Mouse (Mus musculus): ENCODE measurements at regions not wholly inside any gene's neighbourhood (a gene's known extent, or its start where the extent isn't known, plus 50 kb on each side); places are given as distances from the start of the nearest gene placed in this dataset.

DNA sequence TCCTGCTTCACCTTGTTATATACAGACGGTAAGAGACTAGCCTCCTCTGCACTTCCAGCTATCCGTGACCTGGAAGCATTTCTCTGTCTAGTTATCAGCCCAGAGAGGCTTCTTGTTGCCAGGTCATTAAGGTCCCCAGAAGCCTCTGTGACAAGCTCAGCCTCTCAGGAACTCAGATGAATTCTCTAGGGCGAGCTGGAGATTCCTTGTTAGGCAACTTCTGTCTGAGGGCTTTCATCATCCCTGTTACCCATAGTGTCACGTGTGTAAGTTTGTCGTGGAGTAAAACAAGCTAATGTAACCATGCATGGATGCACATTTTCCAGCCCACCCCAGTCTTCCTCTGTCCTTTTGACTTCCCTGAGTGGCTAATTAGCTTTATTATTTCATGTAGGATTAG is 126.3 kb upstream of the Ednra start:
- DNase-seq (ENCODE audit: low spot score), result no peak

DNA sequence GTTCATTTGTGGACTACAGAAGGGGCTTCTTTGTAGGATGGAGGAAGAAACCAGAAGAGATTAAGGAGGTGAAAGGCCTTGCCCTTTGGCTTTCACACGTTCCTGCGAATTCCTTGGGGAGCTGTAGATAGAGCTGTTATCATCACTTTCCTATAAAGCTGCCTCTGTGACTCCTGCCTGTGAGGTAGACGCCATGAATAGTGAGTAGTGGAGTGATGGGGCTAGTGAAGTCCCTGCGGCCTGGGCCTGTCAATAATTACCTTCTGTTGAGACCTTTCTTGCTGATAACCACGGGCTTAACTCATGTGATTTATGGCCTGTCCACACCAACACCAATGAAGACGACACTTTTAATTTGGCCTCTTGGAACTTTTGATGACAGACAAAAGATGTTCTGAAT is 146.0 kb upstream of the Ednra start:
- DNase-seq (ENCODE audit: low spot score), result no peak

DNA sequence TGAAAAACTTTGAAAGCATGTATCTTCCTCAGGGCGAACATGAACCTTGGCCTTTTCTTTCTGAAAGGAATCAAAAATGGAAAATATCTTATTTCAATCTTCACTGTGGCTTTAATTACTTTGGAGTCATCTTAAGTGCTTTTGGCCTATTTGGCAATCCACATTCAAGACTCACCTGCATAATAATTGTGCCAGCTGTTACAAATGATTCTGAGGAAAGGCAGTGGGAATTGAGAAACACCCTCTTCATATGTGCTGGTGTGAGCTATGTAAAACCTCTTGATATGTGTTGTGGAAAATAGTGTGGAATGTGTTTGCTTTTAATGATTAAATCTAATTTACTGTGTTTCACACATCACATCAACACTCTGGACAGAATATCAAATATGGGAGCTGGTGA is 148.5 kb upstream of the Ednra start:
- DNase-seq (ENCODE audit: low spot score), result no peak

DNA sequence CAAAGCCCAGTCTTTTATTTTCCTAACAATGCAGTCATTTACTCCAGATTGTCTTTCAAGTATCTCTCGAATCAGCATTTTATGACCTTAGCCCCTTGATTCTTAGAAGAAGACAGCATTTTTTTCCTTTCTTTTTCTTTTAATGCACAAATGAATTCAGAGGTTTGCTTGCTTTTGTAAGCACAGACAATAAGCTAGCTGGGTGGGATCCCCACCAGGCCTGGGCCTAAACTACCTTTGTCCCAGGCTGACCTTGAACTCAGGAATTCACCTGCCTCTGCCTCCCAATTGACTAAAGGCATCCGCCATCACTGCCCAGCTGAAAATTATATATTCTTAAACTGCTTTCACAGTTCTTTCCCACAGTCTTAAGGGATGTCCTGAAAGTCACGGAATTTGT is 195.5 kb upstream of the Ednra start:
- DNase-seq (ENCODE audit: low spot score), result no peak

DNA sequence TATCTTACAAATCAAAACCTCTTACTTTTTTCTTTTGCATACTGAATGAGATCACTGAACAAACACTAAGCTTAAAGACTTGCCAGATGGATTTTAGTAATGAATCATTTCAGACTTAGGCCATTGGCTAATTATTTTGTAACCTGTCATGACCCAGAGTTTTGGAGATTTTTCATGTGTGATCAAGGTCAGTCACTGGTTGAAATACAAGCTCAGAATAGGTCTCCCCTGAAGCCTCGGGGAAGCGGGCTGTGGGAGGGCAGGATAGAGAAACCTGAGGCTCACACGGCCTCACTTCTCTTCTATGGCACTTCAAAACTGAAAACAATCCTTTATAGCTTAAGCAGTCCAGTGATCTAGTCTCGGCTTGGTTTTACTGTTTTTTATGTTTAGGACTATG is 197.6 kb upstream of the Ednra start:
- no peak for DNase-seq (ENCODE audit: low spot score)

DNA sequence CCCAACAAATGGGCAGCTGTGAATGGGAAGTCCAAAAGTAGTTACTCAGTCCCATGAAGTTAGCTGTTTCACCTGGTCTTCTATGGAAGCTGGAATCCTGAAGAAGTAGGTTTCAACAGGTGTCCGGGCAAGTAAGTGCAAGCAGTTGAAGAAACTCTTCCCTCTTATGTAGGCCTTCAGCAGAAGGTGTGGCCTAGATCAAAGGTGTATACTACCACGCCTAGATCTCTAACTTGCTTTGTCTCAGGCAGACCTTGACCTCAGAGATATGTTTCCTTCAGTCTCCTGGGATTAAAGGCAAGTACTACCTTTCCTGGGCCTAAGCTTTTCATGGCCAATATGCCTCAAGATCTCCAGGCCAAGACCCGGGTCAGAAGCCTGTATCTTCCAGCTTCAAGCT is 223.4 kb upstream of the Ednra start:
- DNase-seq (ENCODE audit: low spot score), result no peak

DNA sequence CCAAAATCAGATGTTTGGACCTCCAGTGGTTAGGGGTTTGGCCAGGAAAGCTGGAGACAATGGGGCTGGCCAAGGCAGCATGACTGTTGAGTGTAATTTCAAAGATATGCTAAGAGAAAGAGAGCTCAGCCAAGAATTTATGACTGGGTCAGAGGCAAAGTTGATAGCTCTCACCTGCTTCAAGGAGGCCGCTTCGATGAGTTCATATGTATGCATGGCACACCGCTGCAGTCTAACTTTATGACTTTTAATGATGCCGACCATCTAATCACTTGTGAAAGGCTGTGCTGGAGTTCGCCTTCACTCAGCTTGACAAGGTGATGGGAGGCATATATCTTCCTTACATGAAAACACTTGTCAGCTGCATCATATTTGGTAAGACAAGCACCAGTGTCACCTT is 225.4 kb upstream of the Ednra start:
- DNase-seq (ENCODE audit: low spot score), result no peak

DNA sequence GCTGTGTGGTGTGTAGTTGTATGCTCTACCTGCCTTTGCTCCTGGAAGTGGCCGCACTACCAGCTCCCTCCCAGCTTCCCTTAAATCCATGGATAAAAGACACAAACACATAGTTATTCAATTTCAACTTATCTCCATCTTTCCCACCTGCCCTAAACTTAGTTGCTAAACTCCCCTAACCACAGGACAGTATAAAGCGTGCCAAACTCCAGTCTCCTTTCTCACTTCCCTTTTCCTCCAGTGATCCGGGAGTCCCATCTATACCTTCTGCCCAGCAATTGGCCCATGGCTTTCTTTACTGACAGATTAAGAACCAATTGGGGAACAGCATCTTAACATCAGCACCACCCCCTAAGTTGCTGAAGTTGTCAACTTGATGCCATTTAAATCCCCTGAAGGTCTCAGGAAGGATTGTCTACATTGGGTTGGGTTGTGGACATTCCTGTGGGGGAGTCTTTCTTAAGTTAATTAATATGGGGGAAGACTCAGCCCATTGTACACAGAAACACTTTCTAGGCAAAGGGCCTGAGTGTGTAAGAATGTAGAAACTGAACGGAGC is 234.6 kb upstream of the Ednra start:
- no peak for DNase-seq (ENCODE audit: low spot score)

DNA sequence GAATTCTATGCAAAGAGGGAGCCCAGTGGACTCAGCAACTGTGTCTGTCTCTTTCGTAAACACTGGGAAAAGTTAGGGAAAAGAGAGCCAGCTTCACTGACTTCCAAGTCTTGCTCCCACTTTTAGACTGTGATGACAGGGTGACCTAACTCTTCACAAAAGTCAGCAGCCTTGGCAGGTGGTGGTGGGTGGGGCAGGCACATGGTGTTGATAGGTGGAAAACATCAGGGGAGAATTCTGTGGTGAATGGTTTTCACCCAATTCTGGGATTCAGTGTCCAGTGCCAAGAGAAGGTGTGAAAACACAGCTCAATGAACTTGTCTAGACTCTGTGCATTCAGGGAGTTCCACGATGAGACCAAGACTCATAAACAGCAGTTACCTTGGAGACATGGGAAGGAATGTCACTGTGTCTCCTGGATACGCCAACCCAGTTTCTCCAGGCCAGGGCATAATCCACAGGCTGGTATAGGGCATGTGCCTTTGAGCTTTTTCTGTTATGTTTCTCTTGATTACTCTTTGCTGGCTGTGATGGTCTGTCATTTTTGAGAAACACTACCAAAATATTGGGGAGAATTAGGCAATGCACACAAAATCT is 238.9 kb upstream of the Ednra start:
- DNase-seq (ENCODE audit: low spot score), result no peak

DNA sequence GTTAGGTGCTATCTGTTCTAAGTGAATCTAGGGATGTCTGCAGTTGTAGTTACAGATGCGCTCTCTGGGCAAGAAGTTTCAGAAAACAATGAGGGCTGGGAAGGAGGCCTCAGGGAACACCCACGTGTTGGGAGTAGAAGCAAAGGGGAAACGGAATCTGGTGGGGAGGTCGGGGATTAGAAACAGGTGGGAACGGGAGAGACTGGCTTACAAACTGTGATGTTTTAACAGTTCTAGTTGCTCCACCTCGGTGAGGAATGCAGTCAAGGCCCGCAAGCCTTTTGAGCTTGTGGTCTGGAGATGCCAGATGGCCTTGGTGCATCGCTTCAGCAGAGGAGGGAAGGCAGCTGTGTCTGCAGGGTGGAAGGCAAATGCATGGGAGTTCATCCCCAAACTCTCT is 242.7 kb upstream of the Ttc29 start:
- DNase-seq (ENCODE audit: low spot score), result peak; percentile 29

DNA sequence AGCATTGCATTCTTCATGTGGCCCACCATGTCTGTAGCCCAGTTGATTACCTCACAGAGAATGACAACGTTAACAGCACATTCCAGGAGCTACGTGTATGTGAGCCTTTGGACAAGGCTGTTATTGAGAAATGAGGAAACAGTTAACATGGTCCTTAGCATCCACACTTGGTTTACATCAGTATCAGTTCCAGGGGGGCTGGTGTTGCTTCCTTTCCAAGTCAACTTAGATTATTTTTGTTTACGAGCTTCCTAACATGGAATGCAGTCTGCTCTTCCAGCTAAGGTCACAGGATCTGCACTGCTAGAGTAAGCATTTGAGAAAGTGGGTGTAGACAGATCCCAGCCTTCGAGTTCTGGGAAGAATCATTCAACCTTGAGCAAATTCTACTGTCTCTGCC is 239.4 kb upstream of the Ttc29 start:
- DNase-seq (ENCODE audit: low spot score), result no peak

DNA sequence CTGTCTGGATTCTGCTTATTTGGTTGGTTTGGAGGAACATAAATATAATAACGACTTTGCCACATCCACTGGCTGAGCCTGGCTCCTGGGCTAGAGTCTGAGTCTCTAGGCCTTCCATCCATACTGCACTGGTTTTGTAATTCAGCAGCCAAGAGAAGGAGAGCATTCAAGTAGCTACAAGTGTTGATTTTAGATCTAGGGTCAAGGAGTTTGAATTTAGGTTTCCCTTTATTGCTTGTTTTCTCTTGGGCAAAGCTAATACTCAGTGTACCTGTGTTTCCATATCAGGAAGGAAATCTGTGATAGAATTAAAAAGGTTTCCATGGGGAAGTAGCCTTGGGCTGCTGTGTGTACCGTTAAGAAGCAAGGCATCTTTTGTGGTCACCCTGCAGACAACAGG is 234.0 kb upstream of the Ttc29 start:
- DNase-seq (ENCODE audit: low spot score), result no peak

DNA sequence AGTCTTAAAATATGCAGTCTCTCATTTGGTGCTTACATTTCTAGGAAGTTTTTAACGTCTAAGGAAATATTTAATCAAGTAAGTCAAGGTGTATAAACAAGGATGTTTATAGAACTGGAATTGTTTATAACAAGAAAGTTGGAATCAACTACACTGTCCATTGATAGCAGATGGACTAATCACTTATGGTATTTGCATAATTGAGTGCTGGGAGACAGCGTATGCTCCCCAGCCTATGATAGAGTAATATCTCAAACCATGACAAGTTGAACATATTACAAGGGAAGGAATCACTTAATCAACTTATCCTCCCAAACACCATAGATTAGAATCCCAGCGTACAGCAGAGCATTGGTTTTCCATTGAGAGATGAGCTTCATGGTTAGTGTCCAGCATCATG is 232.4 kb upstream of the Ttc29 start:
- no peak for DNase-seq (ENCODE audit: low spot score)

DNA sequence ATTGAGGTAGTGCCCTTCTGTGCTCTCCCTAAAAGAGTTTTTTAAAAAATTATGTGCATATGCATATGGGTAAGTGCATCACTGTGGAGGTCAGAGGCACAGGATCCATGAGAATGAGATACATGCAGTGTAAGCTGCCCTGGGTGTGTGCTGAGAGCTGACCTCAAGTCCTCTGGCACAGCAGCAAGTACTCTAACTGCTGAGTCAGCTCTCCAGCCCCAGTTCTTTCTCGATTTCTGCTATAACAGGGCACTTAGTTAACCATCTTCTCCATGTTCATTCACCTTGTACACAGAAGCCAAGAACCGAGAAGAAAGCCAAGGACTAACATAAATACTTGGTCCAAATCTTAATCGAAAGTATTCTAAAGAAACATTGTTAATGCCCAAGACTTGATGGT is 231.1 kb upstream of the Ttc29 start:
- no peak for DNase-seq (ENCODE audit: low spot score)

DNA sequence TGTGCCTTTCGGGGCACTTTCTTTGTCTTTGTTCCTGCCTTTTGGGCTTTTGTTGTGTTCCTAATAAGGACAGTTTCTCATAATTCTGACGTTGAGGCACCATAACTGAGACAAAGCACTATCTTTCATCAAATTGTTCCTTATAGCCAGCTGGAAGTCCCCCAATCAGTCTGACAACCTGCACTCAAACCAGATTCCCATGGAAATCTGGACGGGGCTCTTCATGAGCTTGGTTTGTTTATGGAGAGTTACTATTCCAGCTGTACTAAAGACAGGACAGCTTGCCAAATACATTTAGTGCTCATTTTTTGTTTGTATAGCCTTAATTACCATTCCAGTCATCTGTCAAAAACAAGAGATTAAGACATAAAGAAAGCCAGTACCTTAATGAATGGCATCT is 229.6 kb upstream of the Ttc29 start:
- DNase-seq (ENCODE audit: low spot score), result no peak

DNA sequence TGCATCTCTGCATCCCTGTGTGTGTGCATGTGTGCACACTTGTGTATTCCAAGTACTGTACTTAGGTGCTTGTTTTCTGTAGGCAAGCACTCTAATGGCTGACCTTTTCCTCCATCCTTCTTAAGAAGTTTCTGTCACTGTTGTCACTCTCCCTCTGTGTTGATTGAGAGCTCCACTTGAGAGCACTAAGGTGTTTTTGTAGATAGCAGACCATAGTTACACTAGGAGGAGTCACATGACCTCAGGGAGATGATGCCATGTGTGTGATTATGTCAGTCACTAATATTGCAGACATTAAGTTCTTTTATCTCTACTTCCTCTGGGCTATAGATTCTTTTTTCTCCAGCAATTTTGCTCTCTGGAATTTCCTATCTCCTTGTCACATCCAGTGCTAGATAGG is 225.9 kb upstream of the Ttc29 start:
- no peak for DNase-seq (ENCODE audit: low spot score)

DNA sequence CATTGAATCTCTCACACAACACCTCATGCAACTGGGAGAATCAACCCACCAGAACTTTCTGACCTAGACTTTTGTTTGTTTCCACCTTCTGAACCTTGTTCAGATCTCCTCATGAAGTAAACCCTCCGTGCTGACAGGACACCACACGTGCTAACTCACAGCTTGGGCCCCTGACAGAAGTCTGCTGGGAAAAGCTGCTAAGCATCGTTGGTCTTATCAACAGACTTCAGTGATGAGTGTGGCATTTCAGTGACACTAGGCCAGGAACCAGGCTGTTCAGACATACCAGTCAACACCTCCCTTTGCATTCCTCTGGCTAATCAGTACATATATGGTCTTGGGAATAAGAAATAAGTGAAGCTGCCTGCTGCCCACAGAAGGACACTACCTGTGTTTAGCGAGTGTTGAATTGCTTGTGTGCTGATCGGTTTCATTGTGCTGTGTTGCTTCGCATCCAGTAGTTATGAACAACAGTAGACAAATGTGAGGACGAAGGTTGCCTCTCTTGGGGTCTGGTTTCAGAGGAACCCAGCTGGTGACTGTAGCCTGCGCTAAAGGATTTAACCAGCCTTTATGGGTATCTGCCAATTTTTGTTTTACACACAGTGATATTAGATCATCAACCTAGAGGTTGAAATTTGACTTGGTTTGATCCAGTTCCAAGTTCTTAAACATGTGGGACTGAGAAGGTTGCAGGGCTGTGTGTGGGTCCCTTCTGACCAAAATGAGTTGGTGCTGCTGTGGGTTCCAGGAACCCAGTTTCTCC is 224.6 kb upstream of the Ttc29 start:
- DNase-seq (ENCODE audit: low spot score), result no peak

DNA sequence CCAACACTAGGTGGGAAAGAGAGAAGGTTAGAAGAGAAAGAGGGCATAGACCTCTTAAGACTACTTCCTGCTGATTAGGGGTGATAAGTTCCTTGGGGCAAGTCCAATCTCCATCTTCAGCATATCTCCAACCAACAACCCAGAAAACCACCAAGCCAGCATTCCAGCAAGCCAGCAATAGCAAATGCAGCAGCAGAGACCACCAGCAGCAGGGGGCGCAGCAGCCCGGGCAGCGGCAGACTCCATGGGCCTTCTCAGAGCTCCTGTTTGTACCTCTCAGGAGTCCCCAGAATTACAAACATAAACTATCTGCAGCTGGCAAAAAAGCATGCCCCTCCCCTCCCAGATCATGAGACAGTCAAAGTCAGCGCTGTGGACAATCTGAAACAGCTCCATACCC is 222.0 kb upstream of the Ttc29 start:
- DNase-seq (ENCODE audit: low spot score), result no peak

DNA sequence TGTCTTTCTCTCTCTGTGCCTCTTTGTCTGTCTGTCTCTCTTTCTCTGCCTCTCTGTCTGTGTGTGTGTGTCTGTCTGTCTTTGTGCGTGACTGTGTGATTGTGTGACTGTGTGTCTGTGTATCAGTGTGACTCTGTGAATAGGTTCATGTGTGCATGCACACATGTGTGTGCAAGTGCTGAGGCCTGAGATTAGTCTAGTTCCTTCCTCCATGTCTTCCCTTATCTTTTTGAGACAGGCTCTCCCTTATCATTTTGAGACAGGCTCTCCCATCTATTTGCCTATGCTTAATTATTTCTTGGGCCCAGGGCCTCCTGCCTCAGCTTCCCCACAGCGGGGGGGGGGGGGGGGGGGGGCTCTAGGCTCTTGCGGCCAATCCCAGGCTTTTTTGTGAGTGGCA is 212.8 kb upstream of the Ttc29 start:
- DNase-seq (ENCODE audit: low spot score), result no peak

DNA sequence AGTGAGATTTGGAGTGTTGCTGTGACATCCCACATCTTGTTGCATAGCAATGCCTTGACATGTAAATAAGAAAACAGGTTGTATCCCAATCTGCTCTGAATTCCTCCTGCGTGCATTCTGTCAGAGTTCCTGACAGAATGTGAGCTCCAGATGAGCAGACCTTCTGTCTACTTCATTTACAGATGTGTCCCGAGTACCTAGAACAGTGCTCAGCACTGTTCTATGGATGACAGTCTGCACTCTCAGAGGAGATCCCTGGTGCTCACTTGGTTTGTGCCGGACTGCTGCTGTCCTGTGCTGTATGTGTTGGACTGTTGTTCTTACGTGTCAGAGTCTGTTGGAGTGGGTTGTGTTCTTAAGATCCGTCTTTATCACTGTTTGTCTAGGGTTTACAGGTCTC is 211.4 kb upstream of the Ttc29 start:
- DNase-seq (ENCODE audit: low spot score), result no peak

DNA sequence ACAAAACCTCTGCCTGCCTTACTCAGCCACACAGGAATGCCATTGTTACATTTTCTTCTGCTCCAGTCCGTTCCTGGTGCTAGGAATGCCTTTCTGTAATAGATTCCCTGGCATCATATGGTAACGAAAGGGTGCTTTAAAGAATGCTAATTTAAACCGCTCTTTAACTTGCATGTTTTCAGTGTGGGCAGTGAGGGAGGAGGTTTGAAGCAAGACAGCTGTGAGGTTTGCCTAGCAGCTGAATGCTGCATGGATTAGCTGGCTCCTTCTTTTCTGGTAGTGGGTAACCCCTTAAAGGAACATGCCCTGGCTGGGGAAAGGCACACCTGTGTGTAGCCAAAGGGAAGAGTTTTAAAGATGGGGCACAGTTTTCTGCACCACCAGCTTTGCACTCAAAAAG is 211.0 kb upstream of the Ttc29 start:
- DNase-seq (ENCODE audit: low spot score), result no peak

DNA sequence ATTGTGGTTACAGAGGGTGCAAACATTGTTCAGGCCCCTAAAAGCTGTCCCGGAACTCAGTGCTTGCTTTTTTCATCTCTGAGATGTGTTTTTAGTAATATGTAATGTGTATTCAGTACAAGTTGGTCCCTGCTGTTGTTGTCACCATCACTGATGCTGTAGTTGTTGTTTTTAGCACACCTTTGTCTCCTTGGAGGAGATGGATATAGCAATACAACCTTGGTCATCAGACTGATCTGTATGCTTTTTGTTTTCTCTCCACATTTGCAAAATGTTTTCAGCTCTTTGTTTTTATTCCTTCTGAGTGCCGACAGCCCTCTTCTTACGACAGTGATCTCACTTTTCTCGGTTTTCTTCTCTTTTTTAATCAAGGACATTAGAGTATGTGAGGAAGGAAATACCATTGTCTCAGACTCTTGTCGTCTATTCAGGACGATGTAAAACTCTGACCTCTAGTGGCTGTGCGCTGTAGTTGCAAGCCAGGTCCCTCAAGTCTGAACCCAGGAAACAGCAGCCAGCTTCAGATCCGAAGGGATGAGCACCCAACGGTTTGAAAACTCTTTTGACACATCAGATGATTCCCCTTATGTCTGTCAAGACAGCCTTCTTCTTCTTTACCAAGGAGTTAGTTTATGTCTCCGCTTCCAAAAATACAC is 209.1 kb upstream of the Ttc29 start:
- DNase-seq (ENCODE audit: low spot score), result peak; percentile 55

DNA sequence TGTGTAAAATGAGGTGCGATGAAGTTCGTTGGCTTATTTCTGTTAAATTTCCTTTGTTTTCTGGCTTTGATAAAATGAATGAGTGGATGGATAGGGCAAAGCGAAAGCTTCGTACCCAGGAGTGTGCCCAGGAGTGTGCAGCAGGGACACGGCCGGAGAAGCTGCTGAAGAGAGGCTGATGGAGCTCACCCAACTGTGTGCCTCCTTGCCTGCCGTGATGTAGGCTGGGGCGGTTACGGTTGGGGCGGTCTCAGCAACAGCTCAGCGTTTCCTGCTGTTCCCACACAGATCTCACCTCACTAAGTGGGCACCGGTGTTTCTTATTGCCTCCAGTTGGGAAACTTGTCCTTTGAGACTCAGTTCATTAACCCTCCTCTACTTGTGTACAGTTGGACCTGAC is 208.2 kb upstream of the Ttc29 start:
- no peak for DNase-seq (ENCODE audit: low spot score)

Data from testis, postnatal 14 days (tissue).